Mouse (Mus musculus) embryo, embryonic 11 days (tissue): ENCODE data around the gene Spic.

Experiments used
- DNase-seq: peaks from one replicate; pipeline ENCODE4 v3.0.0-alpha.2; 2015

The Spic gene

GRCm38 (mm10) chr10:88631330-88631953, 53.4 kb downstream of the Spic start:
- DNase-seq, result no peak

- DNase-seq, result no peak
These were observed 54.0 kb downstream of the Spic start for GRCm38 (mm10) chr10:88630663-88631329.

GRCm38 (mm10) chr10:88627052-88627451, 57.8 kb downstream of the Spic start:
- no peak for DNase-seq

- no peak for DNase-seq
These were observed 58.6 kb downstream of the Spic start for GRCm38 (mm10) chr10:88626176-88626575.
